Mouse (Mus musculus) limb, embryonic 11.5 days (tissue): ENCODE data around the gene Irf2bp2. TPM values are rescaled to one million over a fixed set of nuclear protein-coding genes. Genes with fewer than 3 reads are reported as not detected.
A peak's percentile ranks its signal among the peaks of the same experiment; 100 is the strongest.

Experiments
- ATAC-seq: fragments of 200-750 bp; cut with Nextera tagmentation; 2 replicates; pipeline ENCODE4 v1.8.0; 2017; ENCODE audit warnings: low read depth; ENCODE audit not compliant: insufficient number of reproducible peaks, low FRiP score, low TSS enrichment
- DNase-seq: peaks from one replicate; pipeline ENCODE4 v3.0.0-alpha.2; 2015; ENCODE audit warnings: low spot score
- H3K27ac ChIP-seq: fragments of 300-500 bp; sonication (generic); replicated peaks from 2 replicates; pipeline ENCODE4 v1.5.1; 2014; ENCODE audit warnings: low read depth, mild to moderate bottlenecking, low read length
- H3K27me3 ChIP-seq: fragments of 300-500 bp; sonication (generic); 2 replicates; pipeline ENCODE4 v1.6.1; 2014; ENCODE audit warnings: mild to moderate bottlenecking, low read length, mixed read lengths; ENCODE audit not compliant: control insufficient read depth, insufficient read depth
- H3K36me3 ChIP-seq: fragments of 300-500 bp; sonication (generic); 2 replicates; pipeline ENCODE4 v1.6.1; 2014; ENCODE audit warnings: mild to moderate bottlenecking, low read length, moderate library complexity, mixed read lengths; ENCODE audit not compliant: control insufficient read depth, insufficient read depth
- H3K4me1 ChIP-seq: fragments of 300-500 bp; sonication (generic); 2 replicates; pipeline ENCODE4 v1.6.1; 2014; ENCODE audit warnings: low read length, mixed read lengths; ENCODE audit not compliant: control insufficient read depth, insufficient read depth
- H3K4me2 ChIP-seq: fragments of 300-500 bp; sonication (generic); 2 replicates; pipeline ENCODE4 v1.6.1; 2014; ENCODE audit warnings: low read depth, mild to moderate bottlenecking, moderate library complexity; ENCODE audit not compliant: severe bottlenecking
- H3K4me3 ChIP-seq: fragments of 300-500 bp; sonication (generic); 2 replicates; pipeline ENCODE4 v1.5.1; 2014; ENCODE audit warnings: low read depth, low read length
- H3K9ac ChIP-seq: fragments of 300-500 bp; sonication (generic); 2 replicates; pipeline ENCODE4 v1.6.1; 2014; ENCODE audit warnings: mild to moderate bottlenecking, low read length
- H3K9me3 ChIP-seq: fragments of 300-500 bp; sonication (generic); 2 replicates; pipeline ENCODE4 v1.6.1; 2016; ENCODE audit warnings: low read length; ENCODE audit not compliant: control insufficient read depth
- WGBS: fragments of 180-500 bp; shearing (Covaris S2); extraction: QIAGEN DNeasy Blood & Tissue Kit; methylation state at CpG from one replicate; pipeline ENCODE4 v1.1.7; 2014; 5-methylcytosine and 5-hydroxymethylcytosine counted together
- polyA plus RNA-seq: library from polyadenylated mRNA; unstranded; fragments of >200 nt; fragmentation: Nextera tagmentation; extraction: Ambion mirVana; gene quantifications from 2 replicates; pipeline ENCODE4 v1.2.1, GENCODE M21; 2014

Irf2bp2 gene
- polyA plus RNA-seq, 1 experiment from 2014 or later, result 5.6 TPM

DNA sequence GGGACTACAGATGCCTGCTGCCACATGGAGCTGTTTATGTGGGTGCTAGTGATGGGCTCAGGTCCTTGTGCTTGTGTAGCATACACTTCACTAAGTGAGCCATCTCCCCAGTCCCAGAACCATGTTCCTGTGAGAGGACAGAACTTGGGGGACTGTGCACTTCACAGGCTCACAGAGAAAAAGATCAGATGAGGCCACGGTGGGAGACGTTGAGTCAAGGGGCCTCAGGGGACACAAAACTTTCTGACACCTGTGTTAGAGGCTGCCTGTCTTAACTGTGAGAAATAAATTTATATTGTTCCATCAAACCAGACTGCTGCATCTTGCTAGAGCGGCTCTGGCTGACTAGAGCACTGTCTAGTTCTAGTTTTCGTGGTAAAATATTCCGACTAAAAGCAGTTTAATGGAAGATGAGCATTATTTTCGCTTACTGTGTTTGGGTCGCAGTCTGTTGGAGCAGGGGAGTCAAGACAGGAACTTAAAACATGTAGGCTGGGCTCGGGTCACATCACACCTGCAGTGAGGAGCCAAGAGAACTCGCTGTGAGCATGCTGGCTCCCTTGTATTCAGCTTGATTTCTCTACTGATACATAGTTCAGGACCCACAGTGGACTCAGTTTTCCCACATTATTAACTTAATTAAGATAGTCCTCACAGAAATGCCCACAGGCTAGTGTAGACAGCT is 28.5 kb upstream of the Irf2bp2 start:
- no peak for DNase-seq
- Histone ChIP-seq H3K4me3 (no peak overlapping the region), H3K36me3 (no peaks in the 10 kb centered on the region), H3K27ac (no peak overlapping the region), H3K4me2 (no peak overlapping the region), H3K9me3 (no peaks in the 10 kb centered on the region), H3K9ac (no peak overlapping the region), H3K27me3 (no peaks in the 10 kb centered on the region), H3K4me1 (no peaks in the 10 kb centered on the region)
- no peak for ATAC-seq
- 89% methylated on average over 9 of the region's 9 CpGs for WGBS

- Histone ChIP-seq H3K4me1 (peaks cover 3% of the 10 kb centered on the region; the same call in 1 of the 2 replicates), H3K27me3 (no peaks in the 10 kb centered on the region), H3K9me3 (no peaks in the 10 kb centered on the region), H3K4me3 (no peak overlapping the region), H3K27ac (no peak overlapping the region), H3K9ac (no peak overlapping the region), H3K36me3 (no peaks in the 10 kb centered on the region), H3K4me2 (no peak overlapping the region)
- WGBS, result 80% methylated on average over 3 of the region's 3 CpGs
- DNase-seq (no peak), ATAC-seq (no peak)
Measured at GRCm38 (mm10) chr8:126620721-126621120, 26.9 kb upstream of the Irf2bp2 start.

- H3K9ac ChIP-seq, result no peak overlapping the region
- DNase-seq (no peak), ATAC-seq (no peak)
- H3K4me2 ChIP-seq, result no peak overlapping the region
- 89% methylated on average over 6 of the region's 6 CpGs for WGBS
- no peaks in the 10 kb centered on the region for H3K9me3 ChIP-seq
- H3K4me1 ChIP-seq, result peaks cover 8% of the 10 kb centered on the region; the same call in 1 of the 2 replicates
- H3K36me3 ChIP-seq, result no peaks in the 10 kb centered on the region
- H3K4me3 ChIP-seq, result no peak overlapping the region
- H3K27me3 ChIP-seq, result no peaks in the 10 kb centered on the region
- H3K27ac ChIP-seq, result no peak overlapping the region
Measured at GRCm38 (mm10) chr8:126619487-126619886, 25.7 kb upstream of the Irf2bp2 start.

- Histone ChIP-seq H3K4me1 (peaks cover 8% of the 10 kb centered on the region; the same call in 1 of the 2 replicates), H3K27ac (no peak overlapping the region), H3K9ac (no peak overlapping the region), H3K4me3 (no peak overlapping the region), H3K4me2 (no peak overlapping the region), H3K36me3 (no peaks in the 10 kb centered on the region), H3K9me3 (no peaks in the 10 kb centered on the region), H3K27me3 (no peaks in the 10 kb centered on the region)
- ATAC-seq, result no peak
- 92% methylated on average over 5 of the region's 5 CpGs for WGBS
- no peak for DNase-seq
Measured at GRCm38 (mm10) chr8:126617665-126618064, 23.9 kb upstream of the Irf2bp2 start.

- DNase-seq, result no peak
Measured at GRCm38 (mm10) chr8:126616736-126617135, 22.9 kb upstream of the Irf2bp2 start.

DNA sequence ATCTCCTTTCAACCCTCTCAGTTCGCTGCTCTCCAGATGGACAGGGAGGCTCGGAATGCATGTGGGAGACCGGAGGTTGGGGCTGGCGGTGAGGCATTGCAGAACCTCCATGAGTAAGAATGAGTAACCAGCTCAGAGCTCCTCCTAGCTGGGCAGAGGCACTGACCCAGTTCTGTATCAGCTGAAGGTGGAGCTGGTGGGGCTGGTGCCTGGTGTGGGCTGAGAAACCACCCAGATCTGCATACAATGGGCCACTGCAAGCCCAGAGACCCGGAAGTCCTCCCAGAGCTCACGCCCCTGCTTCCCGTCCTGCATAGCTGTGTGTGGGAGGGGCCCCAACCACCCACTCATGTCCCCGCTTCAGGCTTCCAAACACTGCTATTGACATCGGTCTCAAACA is 22.0 kb upstream of the Irf2bp2 start:
- peak; percentile 42 for DNase-seq
- no peak overlapping the region for H3K4me3 ChIP-seq
- H3K36me3 ChIP-seq, result no peaks in the 10 kb centered on the region
- H3K9me3 ChIP-seq, result no peaks in the 10 kb centered on the region
- H3K4me2 ChIP-seq, result no peak overlapping the region
- ATAC-seq, result no peak
- no peak overlapping the region; the same call in 1 of the 2 replicates for H3K27ac ChIP-seq
- peaks cover 12% of the 10 kb centered on the region for H3K4me1 ChIP-seq
- no peak overlapping the region for H3K9ac ChIP-seq
- H3K27me3 ChIP-seq, result no peaks in the 10 kb centered on the region
- WGBS, result 53% methylated on average over 9 of the region's 9 CpGs

More at GRCm38 (mm10) chr8:126616736-126617135, 22.9 kb upstream of the Irf2bp2 start:
- no peak overlapping the region for H3K4me2 ChIP-seq
- H3K36me3 ChIP-seq, result no peaks in the 10 kb centered on the region
- H3K9ac ChIP-seq, result no peak overlapping the region
- no peaks in the 10 kb centered on the region for H3K9me3 ChIP-seq
- no peak overlapping the region for H3K27ac ChIP-seq
- peaks cover 8% of the 10 kb centered on the region; the same call in 1 of the 2 replicates for H3K4me1 ChIP-seq
- no peak overlapping the region for H3K4me3 ChIP-seq
- WGBS, result 75% methylated on average over 5 of the region's 5 CpGs
- no peaks in the 10 kb centered on the region for H3K27me3 ChIP-seq
- no peak for ATAC-seq

DNA sequence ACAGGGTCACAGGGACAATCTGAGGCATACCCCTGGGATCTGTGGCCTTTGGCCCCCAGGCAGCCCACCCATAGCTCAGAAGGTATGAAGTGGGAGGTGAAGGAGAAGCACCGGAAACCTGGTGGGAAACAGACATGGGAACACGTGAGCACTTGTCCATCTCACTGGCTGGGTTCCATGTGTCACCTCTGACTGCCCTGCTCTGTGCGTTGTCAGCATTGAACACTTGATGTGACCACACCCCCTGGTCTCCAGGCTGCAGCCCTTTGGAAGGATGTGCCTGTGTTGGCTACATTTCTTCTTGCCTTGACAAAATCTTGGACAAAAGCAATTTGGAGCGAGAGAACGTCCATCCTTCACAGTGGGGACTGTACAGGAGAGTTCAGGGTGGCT is 20.9 kb upstream of the Irf2bp2 start:
- no peaks in the 10 kb centered on the region for H3K36me3 ChIP-seq
- H3K27me3 ChIP-seq, result no peaks in the 10 kb centered on the region
- ATAC-seq (no peak), DNase-seq (no peak)
- no peak overlapping the region for H3K4me3 ChIP-seq
- 75% methylated on average over 5 of the region's 5 CpGs for WGBS
- no peak overlapping the region for H3K9ac ChIP-seq
- H3K4me1 ChIP-seq, result peaks cover 15% of the 10 kb centered on the region
- H3K4me2 ChIP-seq, result no peak overlapping the region
- no peak overlapping the region for H3K27ac ChIP-seq
- H3K9me3 ChIP-seq, result no peaks in the 10 kb centered on the region

DNA sequence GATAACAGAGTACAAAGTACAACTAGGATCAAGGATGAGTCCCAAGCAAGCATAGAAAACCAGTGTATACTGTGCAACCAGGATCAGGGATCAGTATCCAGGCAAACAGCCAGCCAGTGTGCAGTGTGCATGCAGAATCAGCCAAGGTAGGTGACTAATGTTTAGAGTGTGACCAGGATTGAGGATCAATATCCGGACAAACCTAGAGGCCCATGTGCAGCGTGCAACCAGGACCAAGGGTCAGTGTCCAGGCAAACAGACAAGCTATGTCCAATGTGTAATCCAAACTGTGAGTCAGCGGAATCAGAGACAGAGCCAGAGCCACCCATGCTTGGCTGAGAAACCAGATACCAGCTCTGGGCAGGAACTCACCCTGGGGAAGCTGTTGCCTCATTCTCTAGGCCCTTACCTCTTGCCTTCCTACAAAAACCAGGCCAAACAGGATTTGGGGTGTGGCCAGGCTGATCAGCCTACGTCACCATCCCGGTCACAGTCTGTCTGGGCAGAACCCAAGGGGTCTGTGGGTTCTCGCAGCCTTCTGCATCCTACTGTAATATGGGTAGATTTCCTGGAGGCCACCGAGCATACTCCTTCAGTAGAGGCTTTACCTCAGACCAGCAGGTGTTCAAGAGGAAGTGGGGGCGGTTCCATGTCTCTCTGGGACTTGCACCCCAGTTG is 20.4 kb upstream of the Irf2bp2 start:
- Histone ChIP-seq H3K9me3 (no peaks in the 10 kb centered on the region), H3K4me2 (no peak overlapping the region), H3K4me1 (peaks cover 15% of the 10 kb centered on the region), H3K4me3 (no peak overlapping the region), H3K9ac (no peak overlapping the region), H3K27ac (no peak overlapping the region), H3K36me3 (no peaks in the 10 kb centered on the region), H3K27me3 (no peaks in the 10 kb centered on the region)
- WGBS, result 86% methylated on average over 8 of the region's 8 CpGs
- DNase-seq (no peak), ATAC-seq (no peak)
